Mouse (Mus musculus) heart, postnatal 36 days (tissue): ENCODE results near the gene Nfix. TPM values are rescaled to one million over a fixed set of nuclear protein-coding genes. Genes with fewer than 3 reads are reported as not detected.
"Not testable (repeated sequence)": the region's sequence is repeated elsewhere in the genome, so short reads cannot be mapped to it uniquely, and the experiment has no call there.

Experiments used
- DNase-seq, 2 experiments: peaks; one replicate each; pipeline ENCODE4 v3.0.0; 2021 to 2022
- intact Hi-C: fragments of 180-260 bp; cut with DNase I; formaldehyde crosslinking; loops from one replicate; pipeline ENCODE4 v1.15.1; 2025
- total RNA-seq, 2 experiments: library from RNA; stranded (reverse); gene quantifications; 2 replicates each; pipeline ENCODE4 v1.2.3; 2021

Gene Nfix
- total RNA-seq, 2 experiments from 2014 or later, result 279 to 296 TPM

GRCm38 (mm10) chr8:84687705-84688100 is 112.4 kb downstream of the Nfix start, which contains the start of gene Nacc1:
Nacc1 (minus strand) TSS chr8:84687862.
- intact Hi-C loops, result loop anchor here (2.0 kb wide), 2 partner anchors 23 to 49 kb away; no protein-coding TSS in a partner anchor
- DNase-seq, result peak; percentile 86 to 87

- intact Hi-C loops, result loop anchor here (2.0 kb wide), 2 partner anchors 22 to 48 kb away; no protein-coding TSS in a partner anchor
- DNase-seq, result no peak
These were observed 113.0 kb downstream of the Nfix start for GRCm38 (mm10) chr8:84687003-84687704.

- intact Hi-C loops, result loop anchor here (2.0 kb wide), 2 partner anchors 22 to 48 kb away; no protein-coding TSS in a partner anchor
- DNase-seq, result peak in 1 of 2 experiments; percentile 28
These were observed 113.7 kb downstream of the Nfix start, which contains the start of gene Trmt1 for GRCm38 (mm10) chr8:84686191-84687002. Trmt1 (plus strand) TSS chr8:84686307.

GRCm38 (mm10) chr8:84684537-84684936 is 115.6 kb downstream of the Nfix start:
- intact Hi-C loops, result no loop called here
- DNase-seq, result no peak

- no peak for DNase-seq
- intact Hi-C loops, result no loop called here
These were observed 117.9 kb downstream of the Nfix start for GRCm38 (mm10) chr8:84682257-84682656.

GRCm38 (mm10) chr8:84681476-84681875 is 118.7 kb downstream of the Nfix start:
- no peak for DNase-seq
- intact Hi-C loops, result no loop called here

- DNase-seq, result no peak
- intact Hi-C loops, result no loop called here
These were observed 122.8 kb downstream of the Nfix start for GRCm38 (mm10) chr8:84677305-84677704.

GRCm38 (mm10) chr8:84670295-84671006 is 129.7 kb downstream of the Nfix start:
- DNase-seq, intact Hi-C loops: not testable (repeated sequence)

- intact Hi-C loops, result no loop called here
- DNase-seq, result no peak
These were observed 131.2 kb downstream of the Nfix start for GRCm38 (mm10) chr8:84668731-84669485.

- no peak for DNase-seq
- intact Hi-C loops, result no loop called here
These were observed 132.1 kb downstream of the Nfix start for GRCm38 (mm10) chr8:84668081-84668480.

- intact Hi-C loops, result loop anchor here (2.0 kb wide), 2 partner anchors 21 to 33 kb away; partner anchors contain the start of genes Nacc1 and Trmt1
- no peak for DNase-seq
These were observed 134.7 kb downstream of the Nfix start for GRCm38 (mm10) chr8:84665385-84665893.

GRCm38 (mm10) chr8:84664566-84665384 is 135.4 kb downstream of the Nfix start:
- intact Hi-C loops, result loop anchor here (2.0 to 5.0 kb wide), 4 partner anchors 22 to 462 kb away; partner anchors contain the start of genes Junb, Nacc1 and Trmt1
- DNase-seq, result peak; percentile 73 to 79

GRCm38 (mm10) chr8:84663483-84664327 is 136.4 kb downstream of the Nfix start:
- peak; percentile 98 for DNase-seq
- intact Hi-C loops, result loop anchor here (2.0 to 5.0 kb wide), 4 partner anchors 23 to 461 kb away; partner anchors contain the start of genes Junb, Nacc1 and Trmt1

- peak; percentile 96 to 98 for DNase-seq
- intact Hi-C loops, result loop anchor here (5.0 kb wide), 2 partner anchors 315 to 460 kb away; partner anchors contain the start of gene Junb
These were observed 137.5 kb downstream of the Nfix start, which contains the start of gene Ier2 for GRCm38 (mm10) chr8:84662581-84663065. Ier2 (minus strand) TSS chr8:84662852.

- DNase-seq, result peak in 1 of 2 experiments; percentile 60
- intact Hi-C loops, result loop anchor here (5.0 kb wide), 2 partner anchors 315 to 460 kb away; partner anchors contain the start of gene Junb
These were observed 138.1 kb downstream of the Nfix start for GRCm38 (mm10) chr8:84661961-84662571.

- intact Hi-C loops, result loop anchor here (5.0 kb wide), 2 partner anchors 316 to 459 kb away; partner anchors contain the start of gene Junb
- DNase-seq, result peak; percentile 92 to 93
These were observed 138.7 kb downstream of the Nfix start for GRCm38 (mm10) chr8:84661458-84661871.
